Mouse (Mus musculus): ENCODE data around the gene Hsp90ab1. TPM values are rescaled to one million over a fixed set of nuclear protein-coding genes. Genes with fewer than 3 reads are reported as not detected.

Hsp90ab1 gene
- polyA plus RNA-seq, 1 experiment from 2014 or later = 1,903 TPM

GRCm38 (mm10) chr17:45598891-45599290 is 25.8 kb upstream of the Hsp90ab1 start:
- Histone ChIP-seq H3K9me3 (ENCODE audit: control insufficient read depth, low read length) (no peaks in the 10 kb centered on the region; the same call in 1 of the 2 replicates), H3K36me3 (ENCODE audit: control insufficient read depth, insufficient read depth, low read length) (no peaks in the 10 kb centered on the region), H3K4me3 (ENCODE audit: low read depth, low read length) (no peak overlapping the region), H3K9ac (ENCODE audit: low read length) (no peak overlapping the region), H3K27ac (replicated peaks; ENCODE audit: low read depth, low read length) (no peak overlapping the region), H3K27me3 (ENCODE audit: control insufficient read depth, insufficient read depth, low read length) (peaks cover 32% of the 10 kb centered on the region), H3K4me2 (ENCODE audit: low read depth, severe bottlenecking) (no peak overlapping the region; the same call in 1 of the 2 replicates), H3K4me1 (ENCODE audit: control insufficient read depth, insufficient read depth, low read length) (peaks cover 29% of the 10 kb centered on the region)
- 61% methylated on average over 3 of the region's 3 CpGs for WGBS
- no peak for ATAC-seq (ENCODE audit: insufficient number of reproducible peaks, low FRiP score, low TSS enrichment, low read depth)
- DNase-seq (ENCODE audit: low spot score) = no peak

DNA sequence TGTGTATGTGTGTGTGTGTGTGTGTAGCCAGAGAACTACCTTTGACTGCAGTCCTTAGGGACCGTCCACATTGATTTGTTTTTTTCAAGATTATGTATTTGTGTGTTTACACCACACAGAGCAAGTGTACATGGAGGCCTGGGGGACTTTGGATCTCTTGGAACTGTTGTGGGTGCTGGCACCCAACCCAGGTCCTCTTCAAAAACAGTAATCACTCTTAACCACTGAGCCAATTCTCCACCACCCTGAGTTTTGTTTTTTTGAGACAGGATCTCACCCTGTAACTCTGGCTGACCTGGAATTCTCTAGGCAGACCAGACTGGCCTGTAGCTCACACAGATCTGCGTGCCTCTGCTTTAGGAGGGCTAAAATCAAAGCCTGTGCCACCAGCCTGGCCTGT is 25.3 kb upstream of the Hsp90ab1 start:
- H3K9me3 ChIP-seq (ENCODE audit: control insufficient read depth, low read length) = no peaks in the 10 kb centered on the region; the same call in 1 of the 2 replicates
- 91% methylated on average over 2 of the region's 2 CpGs for WGBS
- no peak overlapping the region for H3K9ac ChIP-seq (ENCODE audit: low read length)
- no peak overlapping the region for H3K4me2 ChIP-seq (ENCODE audit: low read depth, severe bottlenecking)
- DNase-seq (ENCODE audit: low spot score) (no peak), ATAC-seq (ENCODE audit: insufficient number of reproducible peaks, low FRiP score, low TSS enrichment, low read depth) (no peak)
- H3K36me3 ChIP-seq (ENCODE audit: control insufficient read depth, insufficient read depth, low read length) = no peaks in the 10 kb centered on the region
- H3K27ac ChIP-seq (replicated peaks; ENCODE audit: low read depth, low read length) = no peak overlapping the region
- H3K4me3 ChIP-seq (ENCODE audit: low read depth, low read length) = no peak overlapping the region
- peaks cover 36% of the 10 kb centered on the region for H3K27me3 ChIP-seq (ENCODE audit: control insufficient read depth, insufficient read depth, low read length)
- H3K4me1 ChIP-seq (ENCODE audit: control insufficient read depth, insufficient read depth, low read length) = peaks cover 32% of the 10 kb centered on the region

DNA sequence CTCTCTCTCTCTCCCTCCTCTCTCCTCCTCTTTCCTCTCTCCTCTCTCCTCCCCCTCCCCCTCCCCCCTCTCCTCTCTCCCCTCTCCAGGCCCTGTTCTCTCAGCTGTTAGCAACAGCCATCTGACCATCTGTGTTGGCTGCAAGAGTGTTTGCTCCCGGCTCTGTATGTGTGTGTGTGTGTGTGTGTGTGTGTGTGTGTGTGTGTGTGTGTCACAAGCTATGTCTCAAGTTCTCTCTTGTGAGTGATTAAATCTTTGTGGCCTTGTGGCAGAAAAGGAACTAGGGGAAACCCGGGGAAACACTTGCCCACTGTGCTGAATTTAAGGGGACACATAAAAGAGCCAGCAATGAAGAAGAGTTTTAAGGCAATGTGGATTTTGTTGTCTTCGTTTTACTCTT is 24.7 kb upstream of the Hsp90ab1 start:
- no peak overlapping the region for H3K9ac ChIP-seq (ENCODE audit: low read length)
- no peak overlapping the region for H3K4me2 ChIP-seq (ENCODE audit: low read depth, severe bottlenecking)
- no peak overlapping the region for H3K4me3 ChIP-seq (ENCODE audit: low read depth, low read length)
- DNase-seq (ENCODE audit: low spot score) (no peak), ATAC-seq (ENCODE audit: insufficient number of reproducible peaks, low FRiP score, low TSS enrichment, low read depth) (no peak)
- H3K27ac ChIP-seq (replicated peaks; ENCODE audit: low read depth, low read length) = no peak overlapping the region
- peaks cover 34% of the 10 kb centered on the region for H3K4me1 ChIP-seq (ENCODE audit: control insufficient read depth, insufficient read depth, low read length)
- no peaks in the 10 kb centered on the region; the same call in 1 of the 2 replicates for H3K9me3 ChIP-seq (ENCODE audit: control insufficient read depth, low read length)
- no peaks in the 10 kb centered on the region for H3K36me3 ChIP-seq (ENCODE audit: control insufficient read depth, insufficient read depth, low read length)
- WGBS = 36% methylated on average over 3 of the region's 3 CpGs
- peaks cover 39% of the 10 kb centered on the region for H3K27me3 ChIP-seq (ENCODE audit: control insufficient read depth, insufficient read depth, low read length)

DNA sequence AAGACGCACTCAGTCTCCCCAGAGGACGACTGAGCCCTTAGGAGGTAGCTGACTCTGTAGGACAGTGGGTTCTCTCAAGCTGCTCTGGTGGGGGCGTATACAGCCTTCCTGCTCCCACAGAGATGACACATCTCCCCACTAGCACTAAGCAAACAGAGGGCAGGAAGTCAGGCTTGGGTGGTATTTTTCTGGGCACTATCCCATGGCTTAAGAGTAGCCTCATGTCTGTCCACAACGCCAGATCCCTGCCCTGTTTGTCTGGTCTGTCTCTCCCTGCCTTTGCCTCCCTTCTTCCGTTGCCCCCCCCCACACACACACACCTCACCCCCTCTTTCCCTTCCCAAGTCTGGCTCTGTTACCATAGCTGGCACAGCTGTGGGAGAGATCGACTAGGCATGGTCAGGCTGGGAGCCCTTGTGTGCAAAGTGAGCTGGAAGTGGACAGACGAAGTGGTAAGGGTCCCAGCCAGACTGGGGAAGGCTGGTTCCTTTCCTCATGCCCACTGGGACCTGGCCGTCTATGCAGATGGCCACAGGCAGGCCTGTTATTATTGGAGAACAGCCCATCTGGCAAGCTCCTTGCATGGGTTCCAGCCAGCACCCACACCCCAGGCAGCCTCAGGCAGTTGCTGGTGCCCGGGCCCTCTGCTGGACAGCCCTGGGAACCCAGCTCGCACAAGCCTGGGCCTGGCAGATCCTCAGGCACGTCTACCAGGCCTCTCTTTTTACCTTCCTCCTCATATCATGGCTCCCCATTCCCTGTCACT is 23.7 kb upstream of the Hsp90ab1 start:
- DNase-seq (ENCODE audit: low spot score) (peak; percentile 63), ATAC-seq (ENCODE audit: insufficient number of reproducible peaks, low FRiP score, low TSS enrichment, low read depth) (no peak)
- H3K27ac ChIP-seq (replicated peaks; ENCODE audit: low read depth, low read length) = 0 out of 2 replicates have a peak overlapping the region, but pooled peaks have one; percentile 14
- no peak overlapping the region for H3K4me3 ChIP-seq (ENCODE audit: low read depth, low read length)
- H3K4me1 ChIP-seq (ENCODE audit: control insufficient read depth, insufficient read depth, low read length) = peaks cover 35% of the 10 kb centered on the region
- no peak overlapping the region for H3K4me2 ChIP-seq (ENCODE audit: low read depth, severe bottlenecking)
- no peaks in the 10 kb centered on the region; the same call in 1 of the 2 replicates for H3K9me3 ChIP-seq (ENCODE audit: control insufficient read depth, low read length)
- H3K9ac ChIP-seq (ENCODE audit: low read length) = no peak overlapping the region
- 27% methylated on average over 11 of the region's 11 CpGs for WGBS
- H3K36me3 ChIP-seq (ENCODE audit: control insufficient read depth, insufficient read depth, low read length) = no peaks in the 10 kb centered on the region
- peaks cover 37% of the 10 kb centered on the region for H3K27me3 ChIP-seq (ENCODE audit: control insufficient read depth, insufficient read depth, low read length)

GRCm38 (mm10) chr17:45595736-45596390 is 22.8 kb upstream of the Hsp90ab1 start:
- WGBS = 5% methylated on average over 23 of the region's 23 CpGs
- Histone ChIP-seq H3K4me1 (ENCODE audit: control insufficient read depth, insufficient read depth, low read length) (peaks cover 37% of the 10 kb centered on the region), H3K9ac (ENCODE audit: low read length) (peak overlapping the region; percentile 70), H3K36me3 (ENCODE audit: control insufficient read depth, insufficient read depth, low read length) (peaks cover 2% of the 10 kb centered on the region; the same call in 1 of the 2 replicates), H3K27ac (replicated peaks; ENCODE audit: low read depth, low read length) (0 out of 2 replicates have a peak overlapping the region, but pooled peaks have one; percentile 14), H3K9me3 (ENCODE audit: control insufficient read depth, low read length) (no peaks in the 10 kb centered on the region; the same call in 1 of the 2 replicates), H3K4me3 (ENCODE audit: low read depth, low read length) (peak overlapping the region; percentile 50), H3K27me3 (ENCODE audit: control insufficient read depth, insufficient read depth, low read length) (peaks cover 28% of the 10 kb centered on the region), H3K4me2 (ENCODE audit: low read depth, severe bottlenecking) (peak overlapping the region; percentile 96)
- DNase-seq (ENCODE audit: low spot score) (no peak), ATAC-seq (ENCODE audit: insufficient number of reproducible peaks, low FRiP score, low TSS enrichment, low read depth) (no peak; the same call in 1 of the 2 replicates)

- Histone ChIP-seq H3K36me3 (ENCODE audit: control insufficient read depth, insufficient read depth, low read length) (peaks cover 2% of the 10 kb centered on the region; the same call in 1 of the 2 replicates), H3K27ac (replicated peaks; ENCODE audit: low read depth, low read length) (no peak overlapping the region), H3K9ac (ENCODE audit: low read length) (peak overlapping the region; percentile 70), H3K9me3 (ENCODE audit: control insufficient read depth, low read length) (no peaks in the 10 kb centered on the region; the same call in 1 of the 2 replicates), H3K27me3 (ENCODE audit: control insufficient read depth, insufficient read depth, low read length) (peaks cover 25% of the 10 kb centered on the region), H3K4me1 (ENCODE audit: control insufficient read depth, insufficient read depth, low read length) (peaks cover 34% of the 10 kb centered on the region), H3K4me2 (ENCODE audit: low read depth, severe bottlenecking) (peak overlapping the region; percentile 96), H3K4me3 (ENCODE audit: low read depth, low read length) (peak overlapping the region; percentile 50)
- ATAC-seq (ENCODE audit: insufficient number of reproducible peaks, low FRiP score, low TSS enrichment, low read depth) (peak; percentile 81), DNase-seq (ENCODE audit: low spot score) (peak; percentile 82)
- WGBS = under 1% methylated on average over 58 of the region's 58 CpGs
Observed at GRCm38 (mm10) chr17:45594881-45595735, 22.0 kb upstream of the Hsp90ab1 start.

DNA sequence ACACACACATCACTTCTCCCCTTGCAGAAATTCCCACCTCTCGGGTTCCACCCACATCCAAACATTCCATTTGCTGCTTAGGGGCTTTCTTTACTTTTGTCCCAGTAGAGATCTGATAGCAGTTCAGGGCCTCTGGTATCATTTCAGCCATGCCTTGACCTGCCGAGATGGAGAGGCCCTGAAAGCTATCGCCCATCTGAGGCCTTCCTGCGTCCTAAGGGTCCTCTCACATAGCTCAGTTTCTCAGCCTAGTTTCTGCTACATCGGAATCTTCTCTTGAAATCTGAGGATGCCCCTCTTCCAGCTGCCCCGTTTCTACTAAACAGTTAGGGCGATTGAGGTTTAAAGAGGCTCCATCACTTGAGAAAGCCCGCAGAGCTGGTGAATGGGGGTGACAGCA is 21.1 kb upstream of the Hsp90ab1 start:
- H3K4me2 ChIP-seq (ENCODE audit: low read depth, severe bottlenecking) = peak overlapping the region; percentile 31
- H3K27me3 ChIP-seq (ENCODE audit: control insufficient read depth, insufficient read depth, low read length) = peaks cover 25% of the 10 kb centered on the region
- no peak for DNase-seq (ENCODE audit: low spot score)
- no peaks in the 10 kb centered on the region; the same call in 1 of the 2 replicates for H3K9me3 ChIP-seq (ENCODE audit: control insufficient read depth, low read length)
- H3K4me3 ChIP-seq (ENCODE audit: low read depth, low read length) = peak overlapping the region; percentile 50; the same call in 1 of the 2 replicates
- WGBS = 45% methylated on average over 8 of the region's 8 CpGs
- no peak for ATAC-seq (ENCODE audit: insufficient number of reproducible peaks, low FRiP score, low TSS enrichment, low read depth)
- no peak overlapping the region for H3K27ac ChIP-seq (replicated peaks; ENCODE audit: low read depth, low read length)
- no peak overlapping the region for H3K9ac ChIP-seq (ENCODE audit: low read length)
- H3K4me1 ChIP-seq (ENCODE audit: control insufficient read depth, insufficient read depth, low read length) = peaks cover 28% of the 10 kb centered on the region
- peaks cover 2% of the 10 kb centered on the region; the same call in 1 of the 2 replicates for H3K36me3 ChIP-seq (ENCODE audit: control insufficient read depth, insufficient read depth, low read length)

- 27% methylated on average over 8 of the region's 8 CpGs for WGBS
- DNase-seq (ENCODE audit: low spot score) = no peak
- H3K27ac ChIP-seq (replicated peaks; ENCODE audit: low read depth, low read length) = no peak overlapping the region
- peaks cover 25% of the 10 kb centered on the region for H3K27me3 ChIP-seq (ENCODE audit: control insufficient read depth, insufficient read depth, low read length)
- H3K4me2 ChIP-seq (ENCODE audit: low read depth, severe bottlenecking) = peak overlapping the region; percentile 24; the same call in 1 of the 2 replicates
- H3K9me3 ChIP-seq (ENCODE audit: control insufficient read depth, low read length) = no peaks in the 10 kb centered on the region; the same call in 1 of the 2 replicates
- peaks cover 28% of the 10 kb centered on the region for H3K4me1 ChIP-seq (ENCODE audit: control insufficient read depth, insufficient read depth, low read length)
- peaks cover 5% of the 10 kb centered on the region for H3K36me3 ChIP-seq (ENCODE audit: control insufficient read depth, insufficient read depth, low read length)
- no peak overlapping the region for H3K4me3 ChIP-seq (ENCODE audit: low read depth, low read length)
- H3K9ac ChIP-seq (ENCODE audit: low read length) = peak overlapping the region; percentile 1; the same call in 1 of the 2 replicates
- no peak for ATAC-seq (ENCODE audit: insufficient number of reproducible peaks, low FRiP score, low TSS enrichment, low read depth)
Observed at GRCm38 (mm10) chr17:45593479-45593878, 20.4 kb upstream of the Hsp90ab1 start.
